Mouse (Mus musculus) T-cell, adult 2 months (primary cell): ENCODE results near the gene Gm5105.

ENCODE experiments used
- DNase-seq: peaks from one replicate; pipeline ENCODE4 v3.0.0; 2022; ENCODE audit warnings: low spot score

Gm5105 gene

GRCm38 (mm10) chr3:138068103-138068502 is 915 bp upstream of the Gm5105 start:
- DNase-seq: no peak

- DNase-seq: no peak
Observed at GRCm38 (mm10) chr3:138066348-138066856, 786 bp downstream of the Gm5105 start.

GRCm38 (mm10) chr3:138065930-138066329 is 1.3 kb downstream of the Gm5105 start:
- no peak for DNase-seq

GRCm38 (mm10) chr3:138064732-138065645 is 2.2 kb downstream of the Gm5105 start, which contains the start of gene 1110002E22Rik:
TSS of gene 1110002E22Rik (plus strand) at chr3:138065052.
- DNase-seq: no peak

- no peak for DNase-seq
Observed at GRCm38 (mm10) chr3:138063731-138064329, 3.4 kb downstream of the Gm5105 start.

- no peak for DNase-seq
Observed at GRCm38 (mm10) chr3:138062673-138063072, 4.5 kb downstream of the Gm5105 start.

- DNase-seq: no peak
Observed at GRCm38 (mm10) chr3:138061205-138061911, 5.8 kb downstream of the Gm5105 start.

GRCm38 (mm10) chr3:138060429-138060828 is 6.8 kb downstream of the Gm5105 start:
- no peak for DNase-seq

GRCm38 (mm10) chr3:138058226-138058625 is 9.0 kb downstream of the Gm5105 start:
- DNase-seq: no peak

GRCm38 (mm10) chr3:138056976-138057375 is 10.2 kb downstream of the Gm5105 start:
- DNase-seq: no peak

- DNase-seq: no peak
Observed at GRCm38 (mm10) chr3:138053969-138054368, 13.2 kb downstream of the Gm5105 start.

GRCm38 (mm10) chr3:138051431-138051830 is 15.8 kb downstream of the Gm5105 start:
- DNase-seq: no peak

GRCm38 (mm10) chr3:138050772-138051171 is 16.4 kb downstream of the Gm5105 start:
- no peak for DNase-seq

- DNase-seq: no peak
Observed at GRCm38 (mm10) chr3:138049555-138049954, 17.6 kb downstream of the Gm5105 start.

GRCm38 (mm10) chr3:138043316-138043715 is 23.9 kb downstream of the Gm5105 start:
- DNase-seq: no peak

- DNase-seq: no peak
Observed at GRCm38 (mm10) chr3:138041591-138042301, 25.4 kb downstream of the Gm5105 start.

GRCm38 (mm10) chr3:138040938-138041337 is 26.2 kb downstream of the Gm5105 start:
- DNase-seq: no peak

- DNase-seq: no peak
Observed at GRCm38 (mm10) chr3:138033986-138034385, 33.2 kb downstream of the Gm5105 start.

GRCm38 (mm10) chr3:138030563-138030962 is 36.6 kb downstream of the Gm5105 start:
- DNase-seq: no peak

GRCm38 (mm10) chr3:138029351-138029750 is 37.8 kb downstream of the Gm5105 start:
- DNase-seq: no peak

GRCm38 (mm10) chr3:138027575-138028362 is 39.4 kb downstream of the Gm5105 start:
- DNase-seq: no peak
